Mouse (Mus musculus): ENCODE results near the gene Rbm26. TPM values are rescaled to one million over a fixed set of nuclear protein-coding genes. Genes with fewer than 3 reads are reported as not detected.

Rbm26 gene
- total and polyA plus RNA-seq, 2 experiments from 2014 or later: 13.2 to 17.4 TPM

DNA sequence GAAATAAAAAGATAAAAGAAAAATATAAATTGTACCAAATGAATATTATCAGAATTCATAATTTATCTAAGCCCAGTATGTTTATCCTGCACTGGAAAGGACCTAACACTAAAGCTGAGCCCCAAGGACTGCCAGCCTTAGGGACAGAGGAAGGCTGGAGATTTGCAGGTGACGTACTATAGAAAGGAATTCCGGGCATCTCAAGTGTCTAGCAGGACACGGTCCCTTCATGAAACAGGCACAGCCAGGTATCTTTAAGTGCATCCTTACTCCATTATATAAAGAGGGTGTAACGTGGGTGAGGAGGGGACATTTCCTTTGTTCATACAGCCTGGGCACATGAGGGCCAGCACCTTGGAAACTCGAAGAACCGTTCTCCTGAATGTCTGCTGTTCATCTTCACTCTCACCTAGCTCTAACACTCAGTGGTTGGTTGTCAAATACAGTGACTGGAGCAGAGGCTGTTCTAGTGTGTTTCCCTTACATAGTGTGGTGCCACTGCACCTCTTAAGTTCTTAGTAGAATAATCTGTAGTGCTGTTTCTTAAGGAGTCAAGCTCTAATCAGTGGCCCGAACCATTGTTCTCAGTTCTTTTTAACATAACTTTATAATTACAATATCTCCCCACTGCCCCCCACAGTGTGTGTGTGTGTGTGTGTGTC lies 91.7 kb downstream of the Rbm26 start:
- ATAC-seq (ENCODE audit: insufficient read depth, low read depth) (peak; percentile 84), DNase-seq (ENCODE audit: low spot score) (peak; percentile 38)
- no peak overlapping the region for H3K4me3 ChIP-seq (ENCODE audit: low read depth, low read length)
- no peaks in the 10 kb centered on the region; the same call in 1 of the 2 replicates for H3K4me1 ChIP-seq (ENCODE audit: control insufficient read depth, insufficient read depth)
- no peak for TF ChIP-seq EP300 (IDR thresholded peaks at IDR 0.05; ENCODE audit: low read depth)
- no peak for TF ChIP-seq CTCF (IDR thresholded peaks at IDR 0.05; ENCODE audit: low read depth)
- H3K9me3 ChIP-seq (replicated peaks; ENCODE audit: control insufficient read depth, low read length): no peaks in the 10 kb centered on the region
- H3K36me3 ChIP-seq (replicated peaks; ENCODE audit: control insufficient read depth, insufficient read depth, low read length): no peaks in the 10 kb centered on the region
- H3K4me2 ChIP-seq (ENCODE audit: low read depth, low read length): no peak overlapping the region
- no peak overlapping the region for H3K9ac ChIP-seq (replicated peaks; ENCODE audit: low read depth, low read length)
- H3K27ac ChIP-seq (ENCODE audit: low read depth): no peak overlapping the region
- no peaks in the 10 kb centered on the region for H3K27me3 ChIP-seq (ENCODE audit: control insufficient read depth, insufficient read depth, low read length)
- WGBS: 24% methylated on average over 7 of the region's 7 CpGs

DNA sequence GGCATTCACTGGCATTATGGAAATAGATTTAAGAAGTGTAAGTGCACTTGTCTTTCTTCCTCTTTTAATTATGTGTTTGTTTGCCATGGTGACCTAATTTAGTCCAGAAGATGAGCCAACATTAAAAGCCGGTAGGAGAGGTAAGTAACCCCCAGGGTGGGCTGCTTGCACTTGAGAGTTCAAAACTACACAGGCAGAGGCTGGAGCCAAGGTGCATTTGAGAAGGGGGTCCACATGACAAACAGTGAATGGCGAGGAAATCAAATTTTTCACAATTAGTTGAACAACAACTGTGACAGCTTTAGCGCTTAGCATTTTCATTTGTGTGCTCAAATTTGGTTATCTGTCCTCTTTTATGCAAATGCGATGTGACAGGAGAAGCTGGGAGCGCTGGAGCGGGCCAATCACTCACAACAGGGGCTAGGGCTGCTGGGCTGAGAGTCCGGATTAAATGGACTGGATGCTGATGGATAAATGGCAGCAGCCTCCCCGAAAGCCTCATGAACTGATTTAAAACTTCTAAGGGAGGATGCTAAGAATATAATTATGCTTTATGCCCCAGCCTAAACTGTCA lies 92.3 kb downstream of the Rbm26 start:
- no peak for TF ChIP-seq CTCF (IDR thresholded peaks at IDR 0.05; ENCODE audit: low read depth)
- TF ChIP-seq EP300 (IDR thresholded peaks at IDR 0.05; ENCODE audit: low read depth): no peak
- DNase-seq (ENCODE audit: low spot score) (no peak), ATAC-seq (ENCODE audit: insufficient read depth, low read depth) (no peak)
- Histone ChIP-seq H3K4me3 (ENCODE audit: low read depth, low read length) (no peak overlapping the region), H3K9ac (replicated peaks; ENCODE audit: low read depth, low read length) (no peak overlapping the region), H3K4me2 (ENCODE audit: low read depth, low read length) (no peak overlapping the region), H3K27ac (ENCODE audit: low read depth) (no peak overlapping the region), H3K9me3 (replicated peaks; ENCODE audit: control insufficient read depth, low read length) (no peaks in the 10 kb centered on the region), H3K27me3 (ENCODE audit: control insufficient read depth, insufficient read depth, low read length) (no peaks in the 10 kb centered on the region), H3K36me3 (replicated peaks; ENCODE audit: control insufficient read depth, insufficient read depth, low read length) (no peaks in the 10 kb centered on the region), H3K4me1 (ENCODE audit: control insufficient read depth, insufficient read depth) (no peaks in the 10 kb centered on the region; the same call in 1 of the 2 replicates)
- WGBS: 49% methylated on average over 8 of the region's 8 CpGs

DNA sequence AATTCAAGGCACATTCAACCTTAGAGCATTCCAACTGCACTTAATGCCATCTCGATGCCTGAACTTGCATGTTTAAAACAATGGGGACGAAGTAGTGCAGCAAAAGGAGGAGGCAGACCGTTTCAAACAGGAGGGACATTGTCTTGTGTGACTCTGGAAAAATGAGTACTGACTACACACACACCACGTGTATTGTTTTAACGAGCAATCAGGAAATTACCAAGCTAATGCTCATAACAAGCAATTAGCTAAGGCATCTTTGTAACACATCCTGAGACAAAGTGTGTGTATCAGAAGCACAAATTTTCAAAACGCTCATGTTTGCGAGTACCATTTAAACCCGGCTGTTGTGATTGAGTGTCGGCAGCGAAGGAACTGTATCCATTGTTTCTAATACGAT lies 93.0 kb downstream of the Rbm26 start:
- Histone ChIP-seq H3K27ac (ENCODE audit: low read depth) (no peak overlapping the region), H3K4me2 (ENCODE audit: low read depth, low read length) (no peak overlapping the region), H3K36me3 (replicated peaks; ENCODE audit: control insufficient read depth, insufficient read depth, low read length) (no peaks in the 10 kb centered on the region), H3K27me3 (ENCODE audit: control insufficient read depth, insufficient read depth, low read length) (no peaks in the 10 kb centered on the region), H3K4me3 (ENCODE audit: low read depth, low read length) (no peak overlapping the region), H3K9me3 (replicated peaks; ENCODE audit: control insufficient read depth, low read length) (no peaks in the 10 kb centered on the region), H3K4me1 (ENCODE audit: control insufficient read depth, insufficient read depth) (no peaks in the 10 kb centered on the region; the same call in 1 of the 2 replicates), H3K9ac (replicated peaks; ENCODE audit: low read depth, low read length) (no peak overlapping the region)
- DNase-seq (ENCODE audit: low spot score) (no peak), ATAC-seq (ENCODE audit: insufficient read depth, low read depth) (no peak)
- WGBS: 88% methylated on average over 11 of the region's 11 CpGs
- no peak for TF ChIP-seq EP300 (IDR thresholded peaks at IDR 0.05; ENCODE audit: low read depth)

DNA sequence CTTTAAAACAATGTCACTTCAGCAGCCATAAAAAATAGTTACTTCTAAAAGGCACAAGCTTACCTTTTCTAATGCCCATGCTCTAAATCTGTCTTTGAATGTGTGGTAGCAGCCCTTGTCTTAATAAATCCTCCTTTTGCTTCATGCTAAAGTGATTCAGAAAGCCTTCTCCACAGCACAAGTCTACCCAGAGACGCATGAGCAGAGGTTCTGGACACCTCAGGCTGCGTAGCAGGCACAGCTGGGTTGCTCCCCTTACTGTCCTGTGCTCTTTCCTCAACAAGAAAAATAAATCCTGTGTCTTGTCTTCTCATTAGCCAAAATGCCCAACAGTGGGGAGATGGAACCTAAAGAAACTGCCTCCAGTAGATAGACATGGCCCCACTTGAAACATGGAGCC lies 102.4 kb downstream of the Rbm26 start:
- no peak overlapping the region for H3K27ac ChIP-seq (ENCODE audit: low read depth)
- H3K36me3 ChIP-seq (replicated peaks; ENCODE audit: control insufficient read depth, insufficient read depth, low read length): no peaks in the 10 kb centered on the region
- H3K9me3 ChIP-seq (replicated peaks; ENCODE audit: control insufficient read depth, low read length): no peaks in the 10 kb centered on the region
- ATAC-seq (ENCODE audit: insufficient read depth, low read depth): no peak
- no peaks in the 10 kb centered on the region for H3K27me3 ChIP-seq (ENCODE audit: control insufficient read depth, insufficient read depth, low read length)
- no peaks in the 10 kb centered on the region for H3K4me1 ChIP-seq (ENCODE audit: control insufficient read depth, insufficient read depth)
- no peak for DNase-seq (ENCODE audit: low spot score)
- no peak overlapping the region for H3K4me2 ChIP-seq (ENCODE audit: low read depth, low read length)
- no peak overlapping the region for H3K9ac ChIP-seq (replicated peaks; ENCODE audit: low read depth, low read length)
- WGBS: 79% methylated on average over 2 of the region's 2 CpGs
- H3K4me3 ChIP-seq (ENCODE audit: low read depth, low read length): no peak overlapping the region
- TF ChIP-seq EP300 (IDR thresholded peaks at IDR 0.05; ENCODE audit: low read depth) (no peak), CTCF (IDR thresholded peaks at IDR 0.05; ENCODE audit: low read depth) (no peak)

DNA sequence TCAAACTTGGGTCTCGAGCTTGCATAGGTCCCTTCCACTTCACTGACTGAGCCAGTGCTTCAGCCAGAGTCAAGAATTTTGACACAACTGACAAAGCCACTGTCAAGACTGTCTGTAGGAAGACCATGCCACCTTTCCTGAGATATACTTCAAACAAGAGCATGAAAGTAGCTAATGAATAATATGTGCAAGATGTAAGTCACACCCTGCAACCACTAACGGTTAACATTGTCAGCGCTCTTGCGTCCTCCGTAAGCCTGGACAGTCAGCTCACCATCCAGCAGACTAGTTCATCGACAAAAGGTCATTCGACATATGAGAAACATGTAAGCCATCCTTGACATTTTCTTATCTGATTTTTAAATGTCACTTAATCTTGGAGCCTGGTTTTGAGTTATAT lies 102.8 kb downstream of the Rbm26 start:
- DNase-seq (ENCODE audit: low spot score) (no peak), ATAC-seq (ENCODE audit: insufficient read depth, low read depth) (no peak)
- no peak overlapping the region for H3K4me3 ChIP-seq (ENCODE audit: low read depth, low read length)
- WGBS: 89% methylated on average over 7 of the region's 7 CpGs
- H3K9me3 ChIP-seq (replicated peaks; ENCODE audit: control insufficient read depth, low read length): no peaks in the 10 kb centered on the region
- H3K36me3 ChIP-seq (replicated peaks; ENCODE audit: control insufficient read depth, insufficient read depth, low read length): no peaks in the 10 kb centered on the region
- no peaks in the 10 kb centered on the region for H3K27me3 ChIP-seq (ENCODE audit: control insufficient read depth, insufficient read depth, low read length)
- H3K9ac ChIP-seq (replicated peaks; ENCODE audit: low read depth, low read length): no peak overlapping the region
- TF ChIP-seq CTCF (IDR thresholded peaks at IDR 0.05; ENCODE audit: low read depth): no peak
- no peak for TF ChIP-seq EP300 (IDR thresholded peaks at IDR 0.05; ENCODE audit: low read depth)
- no peaks in the 10 kb centered on the region for H3K4me1 ChIP-seq (ENCODE audit: control insufficient read depth, insufficient read depth)
- no peak overlapping the region for H3K4me2 ChIP-seq (ENCODE audit: low read depth, low read length)
- H3K27ac ChIP-seq (ENCODE audit: low read depth): no peak overlapping the region

All from heart, postnatal 0 days (tissue).